Mouse (Mus musculus) left cerebral cortex, adult 9 months (tissue): ENCODE measurements around the gene Fbxo24.
"Not testable (repeated sequence)": the region's sequence is repeated elsewhere in the genome, so short reads cannot be mapped to it uniquely, and the experiment has no call there.

Source experiments
- DNase-seq, 2 experiments: peaks; one replicate each; pipeline ENCODE4 v3.0.0; 2022; ENCODE audit warnings: low spot score in 2 of 2

Fbxo24 gene

GRCm38 (mm10) chr5:137642886-137643285, 14.1 kb upstream of the Fbxo24 start:
- DNase-seq, result no peak

GRCm38 (mm10) chr5:137641054-137641453, 12.3 kb upstream of the Fbxo24 start, which contains the start of gene Sap25:
Sap25 (plus strand) TSS chr5:137641334.
- DNase-seq, result no peak

- no peak for DNase-seq
Observed at GRCm38 (mm10) chr5:137639472-137639871, 10.7 kb upstream of the Fbxo24 start.

GRCm38 (mm10) chr5:137633397-137634084, 4.7 kb upstream of the Fbxo24 start:
- DNase-seq, result no peak

GRCm38 (mm10) chr5:137631591-137631990, 2.8 kb upstream of the Fbxo24 start:
- no peak for DNase-seq

- DNase-seq, result peak in 1 of 2 experiments; percentile 55
Observed at GRCm38 (mm10) chr5:137631171-137631570, 2.4 kb upstream of the Fbxo24 start.

GRCm38 (mm10) chr5:137630602-137631001, 1.8 kb upstream of the Fbxo24 start:
- no peak for DNase-seq

GRCm38 (mm10) chr5:137629906-137630545, 1.2 kb upstream of the Fbxo24 start:
- DNase-seq, result no peak

GRCm38 (mm10) chr5:137629306-137629721, 512 bp upstream of the Fbxo24 start:
- DNase-seq, result no peak

GRCm38 (mm10) chr5:137627991-137628390, 811 bp downstream of the Fbxo24 start:
- no peak for DNase-seq

GRCm38 (mm10) chr5:137623937-137624530, 4.8 kb downstream of the Fbxo24 start:
- no peak for DNase-seq

- no peak for DNase-seq
Observed at GRCm38 (mm10) chr5:137615347-137615746, 13.5 kb downstream of the Fbxo24 start.

GRCm38 (mm10) chr5:137614921-137615320, 13.9 kb downstream of the Fbxo24 start:
- not testable (repeated sequence) for DNase-seq

GRCm38 (mm10) chr5:137613550-137613949, 15.3 kb downstream of the Fbxo24 start, which contains the start of gene Pcolce:
Pcolce (minus strand) TSS chr5:137613784.
- DNase-seq, result no peak

- no peak for DNase-seq
Observed at GRCm38 (mm10) chr5:137613076-137613475, 15.7 kb downstream of the Fbxo24 start.

GRCm38 (mm10) chr5:137611245-137611602, 17.6 kb downstream of the Fbxo24 start:
- DNase-seq, result no peak

GRCm38 (mm10) chr5:137610548-137611244, 18.1 kb downstream of the Fbxo24 start:
- DNase-seq, result no peak

GRCm38 (mm10) chr5:137610056-137610455, 18.7 kb downstream of the Fbxo24 start:
- DNase-seq, result no peak

GRCm38 (mm10) chr5:137609292-137609691, 19.5 kb downstream of the Fbxo24 start:
- no peak for DNase-seq

- no peak for DNase-seq
Observed at GRCm38 (mm10) chr5:137608654-137609190, 20.1 kb downstream of the Fbxo24 start.

- no peak for DNase-seq
Observed at GRCm38 (mm10) chr5:137607860-137608653, 20.7 kb downstream of the Fbxo24 start.
